Mouse (Mus musculus) hindbrain, postnatal 0 days (tissue): ENCODE results near the gene Aprt. TPM values are rescaled to one million over a fixed set of nuclear protein-coding genes. Genes with fewer than 3 reads are reported as not detected.

Source experiments
- ATAC-seq: fragments of 200-750 bp; cut with Nextera tagmentation; 2 replicates; pipeline ENCODE4 v1.8.0; 2017; ENCODE audit warnings: mild to moderate bottlenecking, moderate TSS enrichment, moderate library complexity
- DNase-seq: peaks from one replicate; pipeline ENCODE4 v3.0.0-alpha.2; 2015; ENCODE audit warnings: low spot score
- H3K27ac ChIP-seq: fragments of 300-500 bp; sonication (generic); 2 replicates; pipeline ENCODE4 v1.5.1; 2014; ENCODE audit warnings: mild to moderate bottlenecking
- H3K27me3 ChIP-seq: fragments of 300-500 bp; sonication (generic); 2 replicates; pipeline ENCODE4 v1.6.1; 2014; ENCODE audit warnings: low read length, mixed read lengths; ENCODE audit not compliant: insufficient read depth
- H3K36me3 ChIP-seq: fragments of 300-500 bp; sonication (generic); 2 replicates; pipeline ENCODE4 v1.6.1; 2014; ENCODE audit warnings: low read length, mixed read lengths; ENCODE audit not compliant: insufficient read depth
- H3K4me1 ChIP-seq: fragments of 300-500 bp; sonication (generic); 2 replicates; pipeline ENCODE4 v1.6.1; 2014; ENCODE audit warnings: antibody characterized with exemption, low read length, mixed read lengths; ENCODE audit not compliant: insufficient read depth
- H3K4me2 ChIP-seq: fragments of 300-500 bp; sonication (generic); 2 replicates; pipeline ENCODE4 v1.6.1; 2014; ENCODE audit warnings: low read depth, mild to moderate bottlenecking, low read length, moderate library complexity, mixed read lengths
- H3K4me3 ChIP-seq: fragments of 300-500 bp; sonication (generic); 2 replicates; pipeline ENCODE4 v1.5.1; 2014; ENCODE audit warnings: low read length
- H3K9ac ChIP-seq: fragments of 300-500 bp; sonication (generic); replicated peaks from 2 replicates; pipeline ENCODE4 v1.6.1; 2014; ENCODE audit warnings: mild to moderate bottlenecking, low read length, moderate library complexity, mixed read lengths
- H3K9me3 ChIP-seq: fragments of 300-500 bp; sonication (generic); 2 replicates; pipeline ENCODE4 v1.6.1; 2016; ENCODE audit warnings: low read length, mixed read lengths
- CTCF ChIP-seq: IDR thresholded peaks from 2 replicates; pipeline ENCODE4 v1.5.1; 2016; ENCODE audit warnings: antibody characterized with exemption, control low read depth, low read depth
- WGBS: fragments of 180-500 bp; shearing (Covaris S2); extraction: QIAGEN DNeasy Blood & Tissue Kit; methylation state at CpG from one replicate; pipeline ENCODE4 v1.1.7; 2014; 5-methylcytosine and 5-hydroxymethylcytosine counted together
- polyA plus RNA-seq: library from polyadenylated mRNA; unstranded; fragments of >200 nt; fragmentation: Nextera tagmentation; extraction: Ambion mirVana; gene quantifications from 2 replicates; pipeline ENCODE4 v1.2.1, GENCODE M21; 2015
- total RNA-seq: library from RNA; depleted of rRNA; stranded (reverse); fragments of >200 nt; gene quantifications from 2 replicates; pipeline ENCODE4 v1.2.3, GENCODE M21; 2014; rRNA removed

The Aprt gene
- total RNA-seq, result 113 and 123 TPM in 2 replicates
- polyA plus RNA-seq, result 183 and 189 TPM in 2 replicates

- Histone ChIP-seq H3K4me2 (peak within 1 kb of the TSS; percentile 74), H3K4me1 (peaks cover 24% of the 10 kb centered on the region), H3K4me3 (peak within 1 kb of the TSS; percentile 45), H3K27ac (peak within 1 kb of the TSS; percentile 70), H3K27me3 (no peaks in the 10 kb centered on the region), H3K36me3 (no peaks in the 10 kb centered on the region; the same call in 1 of the 2 replicates), H3K9ac (peak within 1 kb of the TSS; percentile 82), H3K9me3 (no peaks in the 10 kb centered on the region)
- WGBS, result under 1% methylated on average over 36 of the region's 39 CpGs
- DNase-seq, result peak; percentile 96
- ATAC-seq, result peak; percentile 92
- no peak for TF ChIP-seq CTCF
Measured at GRCm38 (mm10) chr8:122576648-122577022, at the start of gene Aprt. Gene Aprt, minus strand, starts transcription at chr8:122576909.

GRCm38 (mm10) chr8:122625811-122626210 lies 49.1 kb upstream of the Aprt start:
- Histone ChIP-seq H3K4me2 (no peak overlapping the region), H3K27me3 (no peaks in the 10 kb centered on the region), H3K27ac (no peak overlapping the region), H3K36me3 (no peaks in the 10 kb centered on the region), H3K4me3 (no peak overlapping the region), H3K9me3 (no peaks in the 10 kb centered on the region), H3K9ac (no peak overlapping the region), H3K4me1 (no peaks in the 10 kb centered on the region)
- TF ChIP-seq CTCF, result no peak
- ATAC-seq, result no peak
- WGBS, result 82% methylated on average over 9 of the region's 9 CpGs
- DNase-seq, result no peak

GRCm38 (mm10) chr8:122624653-122625052 lies 47.9 kb upstream of the Aprt start:
- Histone ChIP-seq H3K27me3 (no peaks in the 10 kb centered on the region), H3K4me1 (no peaks in the 10 kb centered on the region), H3K9ac (no peak overlapping the region), H3K4me3 (no peak overlapping the region), H3K4me2 (no peak overlapping the region), H3K27ac (no peak overlapping the region), H3K9me3 (no peaks in the 10 kb centered on the region), H3K36me3 (no peaks in the 10 kb centered on the region)
- ATAC-seq (no peak), DNase-seq (no peak)
- peak; percentile 43 for TF ChIP-seq CTCF
- 78% methylated on average over 5 of the region's 5 CpGs for WGBS

GRCm38 (mm10) chr8:122623844-122624642 lies 47.3 kb upstream of the Aprt start:
- H3K27ac ChIP-seq, result no peak overlapping the region
- no peak overlapping the region for H3K4me3 ChIP-seq
- H3K9me3 ChIP-seq, result no peaks in the 10 kb centered on the region
- ATAC-seq (no peak), DNase-seq (no peak)
- no peak overlapping the region for H3K9ac ChIP-seq
- H3K27me3 ChIP-seq, result no peaks in the 10 kb centered on the region
- H3K4me1 ChIP-seq, result no peaks in the 10 kb centered on the region
- 89% methylated on average over 17 of the region's 17 CpGs for WGBS
- no peak for TF ChIP-seq CTCF
- no peaks in the 10 kb centered on the region for H3K36me3 ChIP-seq
- no peak overlapping the region for H3K4me2 ChIP-seq

- DNase-seq (no peak), ATAC-seq (no peak)
- Histone ChIP-seq H3K9ac (no peak within 1 kb of the TSS), H3K4me2 (no peak within 1 kb of the TSS), H3K9me3 (no peaks in the 10 kb centered on the region), H3K27ac (no peak within 1 kb of the TSS), H3K27me3 (no peaks in the 10 kb centered on the region), H3K36me3 (no peaks in the 10 kb centered on the region), H3K4me3 (no peak within 1 kb of the TSS), H3K4me1 (no peaks in the 10 kb centered on the region)
- TF ChIP-seq CTCF, result no peak
- WGBS, result 71% methylated on average over 6 of the region's 6 CpGs
Measured at GRCm38 (mm10) chr8:122622727-122623126, 46.0 kb upstream of the Aprt start, which contains the start of gene Pabpn1l. Gene Pabpn1l, minus strand, starts transcription at chr8:122622739.

- Histone ChIP-seq H3K4me2 (no peak overlapping the region), H3K9ac (no peak overlapping the region), H3K4me1 (no peaks in the 10 kb centered on the region), H3K9me3 (no peaks in the 10 kb centered on the region), H3K27me3 (no peaks in the 10 kb centered on the region), H3K36me3 (no peaks in the 10 kb centered on the region), H3K27ac (no peak overlapping the region), H3K4me3 (no peak overlapping the region)
- WGBS, result 46% methylated on average over 5 of the region's 5 CpGs
- DNase-seq (no peak), ATAC-seq (no peak)
- TF ChIP-seq CTCF, result no peak
Measured at GRCm38 (mm10) chr8:122620446-122620845, 43.7 kb upstream of the Aprt start.
